Mouse (Mus musculus) MEL (cell line): Measurements from ENCODE around the gene Map2k5. TPM values are rescaled to one million over a fixed set of nuclear protein-coding genes. Genes with fewer than 3 reads are reported as not detected.
A peak's percentile ranks its signal among the peaks of the same experiment; 100 is the strongest.

Experiments used
- DNase-seq: peaks from one replicate; pipeline ENCODE4 v3.0.0; 2011; ENCODE audit warnings: low read depth, low spot score
- H3K27ac ChIP-seq: 2 replicates; pipeline ENCODE4 v1.5.1; 2012; ENCODE audit warnings: low read depth, mild to moderate bottlenecking, control low read depth, low read length, moderate library complexity; ENCODE audit not compliant: control insufficient read depth
- H3K27me3 ChIP-seq, 2 experiments: fragments of 150-350 bp in 1 of 2; sonication (generic) in 1 of 2; 2 replicates each; pipeline ENCODE4 v1.6.1; 2012; ENCODE audit warnings: low read length in 2 of 2, mild to moderate bottlenecking in 2 of 2, improper control_type of control experiment in 1 of 2, moderate library complexity in 1 of 2; ENCODE audit not compliant: insufficient read depth in 2 of 2, control insufficient read depth in 1 of 2
- H3K36me3 ChIP-seq, 2 experiments: 2 replicates each; pipeline ENCODE4 v1.6.1; 2012 to 2014; ENCODE audit warnings: low read length in 2 of 2, improper control_type of control experiment in 1 of 2, inconsistent platforms in 1 of 2, mild to moderate bottlenecking in 1 of 2; ENCODE audit not compliant: insufficient read depth in 2 of 2, control insufficient read depth in 1 of 2
- H3K4me1 ChIP-seq, 2 experiments: fragments of 150-350 bp in 1 of 2; sonication (generic) in 1 of 2; 2 replicates each; pipeline ENCODE4 v1.6.1; 2012; ENCODE audit warnings: low read length in 2 of 2, improper control_type of control experiment in 1 of 2, mild to moderate bottlenecking in 1 of 2; ENCODE audit not compliant: insufficient read depth in 2 of 2, control insufficient read depth in 1 of 2
- H3K4me3 ChIP-seq, 2 experiments: fragments of 150-350 bp in 1 of 2; sonication (generic) in 1 of 2; 2 replicates each; pipeline ENCODE4 v1.5.1; 2012; ENCODE audit warnings: low read depth in 2 of 2, low read length in 2 of 2, mild to moderate bottlenecking in 2 of 2, moderate library complexity in 2 of 2, control low read depth in 1 of 2, improper control_type of control experiment in 1 of 2; ENCODE audit not compliant: control insufficient read depth in 1 of 2, insufficient read depth in 1 of 2
- H3K79me2 ChIP-seq: 2 replicates; pipeline ENCODE4 v1.6.1; 2012; ENCODE audit warnings: mild to moderate bottlenecking, low read length, moderate library complexity; ENCODE audit not compliant: control insufficient read depth, poor library complexity, insufficient read depth
- H3K9ac ChIP-seq: 2 replicates; pipeline ENCODE4 v1.6.1; 2012; ENCODE audit warnings: low read depth, mild to moderate bottlenecking, control low read depth, low read length, moderate library complexity; ENCODE audit not compliant: control insufficient read depth, poor library complexity, severe bottlenecking
- H3K9me3 ChIP-seq: fragments of 150-350 bp; sonication (generic); replicated peaks from 2 replicates; pipeline ENCODE4 v1.6.1; 2012; ENCODE audit warnings: mild to moderate bottlenecking, low read length, improper control_type of control experiment, moderate library complexity; ENCODE audit not compliant: insufficient read depth
- CHD1 ChIP-seq: IDR thresholded peaks from 2 replicates; pipeline ENCODE4 v1.6.1; 2012; ENCODE audit warnings: low read depth, mild to moderate bottlenecking, inconsistent platforms, low read length, improper control_type of control experiment
- CTCF ChIP-seq, 3 experiments: IDR thresholded peaks in 2 of 3; conservative IDR thresholded peaks in 1 of 3; 2 replicates each; pipeline ENCODE4 v1.5.1; 2011 to 2012; ENCODE audit warnings: low read length in 3 of 3, low read depth in 2 of 3, mild to moderate bottlenecking in 2 of 3, improper control_type of control experiment in 1 of 3, inconsistent platforms in 1 of 3, mixed read lengths in 1 of 3, moderate library complexity in 1 of 3; ENCODE audit not compliant: control insufficient read depth in 1 of 3, insufficient read depth in 1 of 3, poor library complexity in 1 of 3, severe bottlenecking in 1 of 3
- E2F4 ChIP-seq: IDR thresholded peaks from 2 replicates; pipeline ENCODE4 v1.6.1; 2011; ENCODE audit warnings: low read depth, low read length, improper control_type of control experiment, borderline replicate concordance
- ETS1 ChIP-seq: IDR thresholded peaks from 2 replicates; pipeline ENCODE4 v1.6.1; 2012; ENCODE audit warnings: low read depth, mild to moderate bottlenecking, inconsistent platforms, low read length, improper control_type of control experiment, moderate library complexity
- GABPA ChIP-seq: IDR thresholded peaks from 2 replicates; pipeline ENCODE4 v1.6.1; 2012; ENCODE audit warnings: low read depth, mild to moderate bottlenecking, inconsistent platforms, low read length, improper control_type of control experiment, moderate library complexity
- GATA1 ChIP-seq: IDR thresholded peaks from 2 replicates; pipeline ENCODE4 v1.6.1; 2011; ENCODE audit warnings: low read depth, low read length, improper control_type of control experiment
- JUND ChIP-seq: IDR thresholded peaks from 2 replicates; pipeline ENCODE4 v1.6.1; 2011; ENCODE audit warnings: low read depth, mild to moderate bottlenecking, improper control_type of control experiment, low read length
- KAT2A ChIP-seq: conservative IDR thresholded peaks from 2 replicates; pipeline ENCODE4 v1.6.1; 2012; ENCODE audit warnings: low read depth, low read length, improper control_type of control experiment, inconsistent platforms
- MAFK ChIP-seq: IDR thresholded peaks from 2 replicates; pipeline ENCODE4 v1.6.1; 2011; ENCODE audit warnings: low read depth, mild to moderate bottlenecking, low read length, improper control_type of control experiment, borderline replicate concordance
- MAZ ChIP-seq: IDR thresholded peaks from 2 replicates; pipeline ENCODE4 v1.6.1; 2012; ENCODE audit warnings: low read depth, mild to moderate bottlenecking, inconsistent platforms, low read length, improper control_type of control experiment
- MXI1 ChIP-seq: IDR thresholded peaks from 2 replicates; pipeline ENCODE4 v1.6.1; 2011; ENCODE audit warnings: mild to moderate bottlenecking, low read depth, low read length, improper control_type of control experiment
- MYB ChIP-seq: IDR thresholded peaks from 2 replicates; pipeline ENCODE4 v1.6.1; 2011; ENCODE audit warnings: mild to moderate bottlenecking, low read depth, low read length, improper control_type of control experiment
- NRF1 ChIP-seq: IDR thresholded peaks from 2 replicates; pipeline ENCODE4 v1.6.1; 2014; ENCODE audit warnings: low read depth, mild to moderate bottlenecking, inconsistent platforms, low read length, improper control_type of control experiment, moderate library complexity; ENCODE audit not compliant: poor library complexity, insufficient read depth, severe bottlenecking
- POLR2A ChIP-seq, 2 experiments: IDR thresholded peaks; 2 replicates each; pipeline ENCODE4 v1.6.1; 2011 to 2012; ENCODE audit warnings: low read length in 2 of 2, mild to moderate bottlenecking in 2 of 2, control low read depth in 1 of 2, improper control_type of control experiment in 1 of 2, low read depth in 1 of 2, moderate library complexity in 1 of 2; ENCODE audit not compliant: control insufficient read depth in 1 of 2, insufficient read depth in 1 of 2, poor library complexity in 1 of 2
- POLR2AphosphoS2 ChIP-seq: IDR thresholded peaks from 2 replicates; pipeline ENCODE4 v1.6.1; 2011; ENCODE audit warnings: low read length, improper control_type of control experiment
- POLR2AphosphoS5 ChIP-seq: IDR thresholded peaks from 2 replicates; pipeline ENCODE4 v1.6.1; 2012; ENCODE audit warnings: low read depth, borderline replicate concordance, mild to moderate bottlenecking, inconsistent platforms, low read length, moderate library complexity, mixed read lengths
- RAD21 ChIP-seq: IDR thresholded peaks from 2 replicates; pipeline ENCODE4 v1.6.1; 2011; ENCODE audit warnings: mild to moderate bottlenecking, low read depth, low read length, improper control_type of control experiment
- SIN3A ChIP-seq: IDR thresholded peaks from 2 replicates; pipeline ENCODE4 v1.6.1; 2012; ENCODE audit warnings: low read length, improper control_type of control experiment, inconsistent platforms
- TCF12 ChIP-seq: IDR thresholded peaks from 2 replicates; pipeline ENCODE4 v1.6.1; 2014; ENCODE audit warnings: low read depth, mild to moderate bottlenecking, inconsistent platforms, low read length, improper control_type of control experiment, moderate library complexity
- ZKSCAN1 ChIP-seq: IDR thresholded peaks from 2 replicates; pipeline ENCODE4 v1.6.1; 2012; ENCODE audit warnings: low read depth, mild to moderate bottlenecking, inconsistent platforms, low read length, improper control_type of control experiment, moderate library complexity
- polyA plus RNA-seq, 2 experiments: library from polyadenylated mRNA; stranded (reverse) in 1 of 2; unstranded in 1 of 2; fragments of >175 nt in 1 of 2; fragments of >200 nt in 1 of 2; gene quantifications; 2 replicates each; pipeline versions ENCODE4 v1.2.1 to v1.2.4; 2012; ENCODE audit warnings: low replicate concordance in 2 of 2, low read depth in 1 of 2; ENCODE audit not compliant: insufficient read length in 2 of 2, insufficient read depth in 1 of 2, missing spikeins in 1 of 2
- total RNA-seq: library from RNA; depleted of rRNA; stranded (reverse); fragments of 300-350 nt; gene quantifications from 2 replicates; pipeline ENCODE4 v1.2.3, GENCODE M21; 2012

Gene Map2k5
- total and polyA plus RNA-seq, 3 experiments, result 9.6 to 29.1 TPM; not detected in 1

DNA sequence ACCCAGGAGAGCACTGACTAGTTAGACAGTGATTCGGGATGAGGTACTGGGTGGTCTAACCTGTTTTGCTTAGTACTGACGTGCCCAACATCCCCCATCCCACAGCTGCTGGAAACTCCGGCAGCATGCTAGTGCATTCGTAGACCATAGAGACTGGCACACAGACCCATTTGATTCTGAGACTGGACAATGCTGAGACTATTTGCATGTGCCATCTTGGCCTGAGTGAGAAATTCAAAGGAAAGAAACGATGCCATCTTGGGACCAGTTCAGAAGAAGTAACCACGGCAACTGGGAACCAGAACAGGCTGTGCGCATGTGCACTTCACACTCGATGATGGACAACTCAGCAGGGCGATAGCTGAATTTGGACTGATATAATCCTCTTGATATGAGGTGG is 93.3 kb downstream of the Map2k5 start:
- H3K27ac ChIP-seq, result no peak overlapping the region
- no peaks in the 10 kb centered on the region for H3K27me3 ChIP-seq
- H3K36me3 ChIP-seq, result peaks cover 0 to 2% of the 10 kb centered on the region in 2 experiments; a peak in 3 of 4 replicates
- DNase-seq, result no peak
- no peaks in the 10 kb centered on the region for H3K4me1 ChIP-seq
- H3K9me3 ChIP-seq, result no peaks in the 10 kb centered on the region
- no peak overlapping the region for H3K4me3 ChIP-seq
- no peak for TF ChIP-seq KAT2A
- no peak for TF ChIP-seq POLR2AphosphoS2
- TF ChIP-seq SIN3A, result no peak
- no peak for TF ChIP-seq CTCF (IDR thresholded peaks at IDR 0.05 in 2 of 3, conservative IDR thresholded peaks at IDR 0.05 in 1 of 3; ENCODE audit: control insufficient read depth in 1 of 3, insufficient read depth in 1 of 3, low read depth in 2 of 3, low read length in 3 of 3, poor library complexity in 1 of 3, severe bottlenecking in 1 of 3)
- no peak for TF ChIP-seq MXI1
- no peak for TF ChIP-seq ZKSCAN1
- no peak for TF ChIP-seq ETS1
- TF ChIP-seq GATA1, result no peak
- no peaks in the 10 kb centered on the region for H3K79me2 ChIP-seq
- no peak overlapping the region for H3K9ac ChIP-seq

DNA sequence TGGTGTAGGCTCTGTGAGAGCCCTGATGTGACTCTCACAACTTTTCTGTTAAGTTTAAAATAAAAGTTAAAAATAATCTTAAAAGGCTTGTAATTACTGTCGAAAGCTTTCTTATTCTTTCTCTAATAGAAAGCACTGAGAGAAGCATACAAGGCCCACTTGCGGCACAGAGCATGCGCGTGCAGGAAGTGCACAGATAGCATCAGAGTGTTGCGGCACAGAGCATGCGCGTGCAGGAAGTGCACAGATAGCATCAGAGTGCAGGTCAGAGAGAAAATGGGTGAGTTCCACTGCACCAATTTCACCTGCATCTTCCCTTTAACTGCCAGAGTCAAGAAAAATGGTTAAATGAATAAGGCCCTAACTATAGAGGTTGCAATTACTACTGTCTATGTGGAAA is 95.7 kb downstream of the Map2k5 start:
- Histone ChIP-seq H3K4me3 (no peak overlapping the region), H3K27ac (no peak overlapping the region), H3K9me3 (no peaks in the 10 kb centered on the region)
- no peak for DNase-seq
- TF ChIP-seq TCF12, result no peak
- no peak for TF ChIP-seq POLR2AphosphoS5
- TF ChIP-seq JUND, result no peak
- TF ChIP-seq MAFK, result no peak
- no peak for TF ChIP-seq POLR2A (IDR thresholded peaks at IDR 0.05; ENCODE audit: control insufficient read depth in 1 of 2, insufficient read depth in 1 of 2, low read depth in 1 of 2, low read length in 2 of 2, poor library complexity in 1 of 2)
- TF ChIP-seq MAZ, result no peak
- TF ChIP-seq RAD21, result no peak
- TF ChIP-seq MXI1, result no peak
- TF ChIP-seq, all 39 proteins: peak for 0
- Histone ChIP-seq H3K36me3 (no peaks in the 10 kb centered on the region; a peak in 2 of 4 replicates), H3K4me1 (no peaks in the 10 kb centered on the region), H3K27me3 (no peaks in the 10 kb centered on the region), H3K79me2 (no peaks in the 10 kb centered on the region), H3K9ac (no peak overlapping the region)

DNA sequence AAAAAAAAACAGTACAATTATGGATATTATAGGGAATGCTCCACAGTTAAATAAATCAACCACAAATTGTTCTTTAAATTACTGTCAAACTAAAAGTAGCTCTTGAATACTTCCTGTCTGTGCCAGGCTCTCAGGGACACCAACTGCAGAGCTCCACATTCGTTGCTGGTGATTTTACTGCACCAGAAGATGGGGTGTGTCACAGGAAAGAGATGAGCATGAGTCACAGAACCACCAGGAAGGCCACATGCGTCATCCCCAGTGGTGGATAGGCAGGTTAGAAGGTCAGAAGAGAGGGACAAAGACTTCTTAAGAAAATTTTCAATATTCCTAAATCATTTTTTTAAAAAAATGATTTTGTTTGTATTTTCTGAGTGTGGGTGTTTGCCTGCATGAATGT is 96.6 kb downstream of the Map2k5 start:
- no peaks in the 10 kb centered on the region for H3K9me3 ChIP-seq
- H3K79me2 ChIP-seq, result no peaks in the 10 kb centered on the region
- no peak overlapping the region for H3K4me3 ChIP-seq
- H3K4me1 ChIP-seq, result no peaks in the 10 kb centered on the region
- H3K9ac ChIP-seq, result no peak overlapping the region
- TF ChIP-seq POLR2AphosphoS2 (no peak), GABPA (no peak), CTCF (IDR thresholded peaks at IDR 0.05 in 2 of 3, conservative IDR thresholded peaks at IDR 0.05 in 1 of 3; ENCODE audit: control insufficient read depth in 1 of 3, insufficient read depth in 1 of 3, low read depth in 2 of 3, low read length in 3 of 3, poor library complexity in 1 of 3, severe bottlenecking in 1 of 3) (no peak), CHD1 (no peak), NRF1 (no peak), SIN3A (no peak), MXI1 (no peak), MAFK (no peak), TCF12 (no peak), MYB (no peak), E2F4 (no peak), JUND (no peak), POLR2A (IDR thresholded peaks at IDR 0.05; ENCODE audit: control insufficient read depth in 1 of 2, insufficient read depth in 1 of 2, low read depth in 1 of 2, low read length in 2 of 2, poor library complexity in 1 of 2) (no peak)
- TF ChIP-seq, all 39 proteins: peak for 0
- no peaks in the 10 kb centered on the region; a peak in 2 of 4 replicates for H3K36me3 ChIP-seq
- no peak overlapping the region for H3K27ac ChIP-seq
- peak; percentile 32 for DNase-seq
- no peaks in the 10 kb centered on the region for H3K27me3 ChIP-seq
